ENCODE assay signal across 8 mouse cellular contexts in the genomic region with DNA sequence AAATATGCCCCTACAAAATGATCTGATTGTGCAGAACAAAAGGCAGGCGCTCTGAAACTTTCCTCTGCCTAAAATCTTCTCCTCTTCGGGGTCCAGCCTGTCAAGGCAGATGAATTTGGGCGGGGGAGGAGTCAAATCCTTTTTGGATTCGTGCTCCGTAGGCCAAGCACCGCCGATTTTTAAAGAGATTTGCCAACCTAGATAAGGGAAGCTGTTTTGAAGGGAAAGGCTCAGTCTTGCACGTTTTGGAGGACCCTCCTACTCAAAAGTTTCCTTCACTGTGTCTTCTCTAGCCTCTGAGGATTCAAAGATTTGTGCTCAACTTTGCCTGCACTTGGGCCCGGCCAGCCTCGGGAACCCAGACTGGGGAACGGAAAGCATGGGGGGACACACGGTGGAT. TPM values are rescaled to one million over a fixed set of nuclear protein-coding genes. Genes with fewer than 3 reads are reported as not detected.
DNase-seq lines count a peak whose midpoint lies in the region; ATAC-seq lines count a peak whose summit lies in the region.

No protein-coding gene starts in this region.

- no peaks in the 10 kb centered on the region for H3K9me3 ChIP-seq in limb, embryonic 15.5 days
- H3K9me3 ChIP-seq in stomach, embryonic 15.5 days: no peaks in the 10 kb centered on the region

- peaks cover 6% of the 10 kb centered on the region; the same call in 1 of the 2 replicates for H3K4me1 ChIP-seq in limb, embryonic 15.5 days
- H3K4me1 ChIP-seq in stomach, embryonic 15.5 days: no peaks in the 10 kb centered on the region

- 22% methylated on average over 12 of the region's 12 CpGs for WGBS in limb, embryonic 15.5 days
- WGBS in stomach, embryonic 15.5 days: 20% methylated on average over 12 of the region's 12 CpGs

- peak overlapping the region; percentile 56 for H3K4me2 ChIP-seq in limb, embryonic 15.5 days
- H3K4me2 ChIP-seq in stomach, embryonic 15.5 days: peak overlapping the region; percentile 65

- no peaks in the 10 kb centered on the region for H3K36me3 ChIP-seq in limb, embryonic 15.5 days
- no peaks in the 10 kb centered on the region for H3K36me3 ChIP-seq in stomach, embryonic 15.5 days

- peaks cover 9% of the 10 kb centered on the region; the same call in 1 of the 2 replicates for H3K27me3 ChIP-seq in limb, embryonic 15.5 days
- H3K27me3 ChIP-seq in stomach, embryonic 15.5 days (replicated peaks): no peaks in the 10 kb centered on the region

- H3K9ac ChIP-seq in limb, embryonic 15.5 days: peak overlapping the region; percentile 33
- H3K9ac ChIP-seq in stomach, embryonic 15.5 days: peak overlapping the region; percentile 25; the same call in 1 of the 2 replicates

- no peak for ATAC-seq in limb, embryonic 15.5 days (ENCODE audit: insufficient number of reproducible peaks, low FRiP score, low TSS enrichment, low read depth)
- no peak for ATAC-seq in stomach, embryonic 15.5 days (ENCODE audit: insufficient read depth, low FRiP score, low read depth)

- peak overlapping the region; percentile 56 for H3K4me3 ChIP-seq in limb, embryonic 15.5 days
- H3K4me3 ChIP-seq in stomach, embryonic 15.5 days (replicated peaks): peak overlapping the region; percentile 52

- DNase-seq in cerebellum, postnatal 14 days: peak; percentile 1 to 3
- DNase-seq in cerebellum, adult 8-10 months: no peak
- DNase-seq in right cerebral cortex, postnatal 25 days: peak; percentile 3
- DNase-seq in right cerebral cortex, adult 2 months (ENCODE audit: low spot score in 2 of 2): no peak
- DNase-seq in left cerebral cortex, adult 8-10 months (ENCODE audit: low spot score in 2 of 2): no peak
- no peak for DNase-seq in cerebellum, adult 9-11 months

- H3K27ac ChIP-seq in limb, embryonic 15.5 days: peak overlapping the region; percentile 88
- peak overlapping the region; percentile 81 for H3K27ac ChIP-seq in stomach, embryonic 15.5 days

RNA-seq across cellular contexts. Expression of a gene that starts 0.9 kb away (rescaled TPM):
- polyA plus RNA-seq in limb, embryonic 15.5 days (2015; fragmentation: Nextera tagmentation; extraction: Ambion mirVana): 744 and 768 TPM in 2 replicates
- polyA plus RNA-seq in stomach, embryonic 15.5 days (2015; fragmentation: Nextera tagmentation; extraction: Ambion mirVana): 581 and 596 TPM in 2 replicates
- total RNA-seq in left cerebral cortex, adult 8-10 months (2022): 1 to 10 TPM; 5.6 to 7.5 (median 6.2) TPM

Comparison
In these comparisons a context has a peak if more than half of its experiments do, and no peak if none do; other contexts are left out.
1. DNase-seq: peak in cerebellum, postnatal 14 days (2 of 2) and right cerebral cortex, postnatal 25 days (single experiment); none in cerebellum, adult 8-10 months (single experiment), right cerebral cortex, adult 2 months (0 of 2), left cerebral cortex, adult 8-10 months (0 of 2) and cerebellum, adult 9-11 months (single experiment).